Mouse (Mus musculus): ENCODE data around the gene Cbx3.

Gene Cbx3

GRCm38 (mm10) chr6:51523807-51524320 lies 53.7 kb downstream of the Cbx3 start, which contains the start of gene Snx10:
Gene Snx10, plus strand, starts transcription at chr6:51523901.
- DNase-seq (ENCODE audit: low read depth): no peak

GRCm38 (mm10) chr6:51524321-51524931 lies 54.3 kb downstream of the Cbx3 start:
- no peak for DNase-seq (ENCODE audit: low read depth)

- DNase-seq (ENCODE audit: low read depth): no peak
Measured at GRCm38 (mm10) chr6:51525001-51525400, 54.8 kb downstream of the Cbx3 start.

GRCm38 (mm10) chr6:51529457-51529856 lies 59.3 kb downstream of the Cbx3 start:
- DNase-seq (ENCODE audit: low read depth): no peak

Measured in c-Kit-positive CD71-positive TER-119-negative erythroid progenitor cells, embryonic 14.5 days (primary cell).